In genomic region chr13:60479043-60479861, GRCm38 (mm10) we compare ENCODE assay signal across 7 mouse cellular contexts.
A peak's percentile ranks its signal among the peaks of the same experiment; 100 is the strongest.
DNase-seq lines count a peak whose midpoint lies in the region; ATAC-seq and TF ChIP-seq lines count a peak whose summit lies in the region.

No protein-coding gene starts in this region.

- no peak overlapping the region for H3K27ac ChIP-seq in cerebellum, adult 2 months (ENCODE audit: insufficient read depth, low read length)
- H3K27ac ChIP-seq in intestine, embryonic 16.5 days (ENCODE audit: low read length) = peak overlapping the region; percentile 53
- H3K27ac ChIP-seq in stomach, embryonic 16.5 days (ENCODE audit: low read length) = peak overlapping the region; percentile 56

- no peaks in the 10 kb centered on the region for H3K36me3 ChIP-seq in intestine, embryonic 16.5 days (ENCODE audit: control insufficient read depth, insufficient read depth, low read length)
- H3K36me3 ChIP-seq in stomach, embryonic 16.5 days (ENCODE audit: control insufficient read depth, insufficient read depth, low read length) = no peaks in the 10 kb centered on the region

- TF ChIP-seq CTCF in cerebellum, adult 2 months (IDR thresholded peaks at IDR 0.05; ENCODE audit: borderline replicate concordance, insufficient read depth, low read depth, low read length) = peak; percentile 71

- WGBS in cerebellum, adult 2 months = 8% methylated on average over 18 of the region's 18 CpGs
- WGBS in intestine, embryonic 16.5 days = 4% methylated on average over 18 of the region's 18 CpGs
- 4% methylated on average over 18 of the region's 18 CpGs for WGBS in stomach, embryonic 16.5 days

- no peaks in the 10 kb centered on the region for H3K4me1 ChIP-seq in cerebellum, adult 2 months (ENCODE audit: control insufficient read depth, insufficient read depth, low read length)
- H3K4me1 ChIP-seq in intestine, embryonic 16.5 days (ENCODE audit: control insufficient read depth, insufficient read depth, low read length) = peaks cover 20% of the 10 kb centered on the region
- peaks cover 17% of the 10 kb centered on the region for H3K4me1 ChIP-seq in stomach, embryonic 16.5 days (ENCODE audit: control insufficient read depth, insufficient read depth, low read length)

- H3K9me3 ChIP-seq in intestine, embryonic 16.5 days (ENCODE audit: control insufficient read depth, low read length) = no peaks in the 10 kb centered on the region
- H3K9me3 ChIP-seq in stomach, embryonic 16.5 days (replicated peaks; ENCODE audit: control insufficient read depth, low read length) = no peaks in the 10 kb centered on the region

- intact Hi-C loops in left cerebral cortex, postnatal 4 days (cut with DNase I) = loop anchor here (5.0 kb wide), 1 partner anchor 123 kb away; the partner anchor contains the start of gene Dapk1

- TF ChIP-seq POLR2A in cerebellum, adult 2 months (IDR thresholded peaks at IDR 0.05; ENCODE audit: borderline replicate concordance, insufficient read depth, low read length) = no peak

- ATAC-seq in frontal cortex, adult (ENCODE audit: low TSS enrichment) = peak; percentile 68
- peak; percentile 58 for ATAC-seq in intestine, embryonic 16.5 days
- peak; percentile 68; the same call in 1 of the 2 replicates for ATAC-seq in stomach, embryonic 16.5 days (ENCODE audit: insufficient read depth, low FRiP score)

- H3K27me3 ChIP-seq in cerebellum, adult 2 months (ENCODE audit: control insufficient read depth, insufficient read depth, low read length) = peaks cover 1% of the 10 kb centered on the region; the same call in 1 of the 2 replicates
- H3K27me3 ChIP-seq in intestine, embryonic 16.5 days (replicated peaks; ENCODE audit: control insufficient read depth, insufficient read depth, low read length) = no peaks in the 10 kb centered on the region
- no peaks in the 10 kb centered on the region for H3K27me3 ChIP-seq in stomach, embryonic 16.5 days (ENCODE audit: control insufficient read depth, insufficient read depth, low read length)

- H3K4me2 ChIP-seq in intestine, embryonic 16.5 days (ENCODE audit: low read depth, low read length) = peak overlapping the region; percentile 65
- peak overlapping the region; percentile 57 for H3K4me2 ChIP-seq in stomach, embryonic 16.5 days (ENCODE audit: low read depth, low read length)

- peak overlapping the region; percentile 39 for H3K9ac ChIP-seq in intestine, embryonic 16.5 days (ENCODE audit: low read depth, low read length)
- peak overlapping the region; percentile 46; the same call in 1 of the 2 replicates for H3K9ac ChIP-seq in stomach, embryonic 16.5 days (ENCODE audit: low read length)

- H3K4me3 ChIP-seq in cerebellum, adult 2 months (replicated peaks; ENCODE audit: insufficient read depth, low read depth, low read length) = peak overlapping the region; percentile 36
- H3K4me3 ChIP-seq in intestine, embryonic 16.5 days (ENCODE audit: low read length) = peak overlapping the region; percentile 39
- peak overlapping the region; percentile 32 for H3K4me3 ChIP-seq in stomach, embryonic 16.5 days (replicated peaks; ENCODE audit: low read length)

- peak; percentile 83 for DNase-seq in R1 (ENCODE audit: low read depth, low spot score)
- peak; percentile 35 to 46 for DNase-seq in cerebellum, adult 2 months
- peak; percentile 45 for DNase-seq in left cerebral cortex, postnatal 4 days
- peak; percentile 65 for DNase-seq in mesoderm, embryonic 11.5 days (ENCODE audit: low read depth, low spot score)
